Mouse (Mus musculus) brain, embryonic 14.5 days (tissue): ENCODE data around the gene Panx3.

Source experiments
- CTCF ChIP-seq: fragments of 200-500 bp; IDR thresholded peaks from 2 replicates; pipeline ENCODE4 v1.5.1; 2012; ENCODE audit warnings: inconsistent platforms, mild to moderate bottlenecking, moderate library complexity, borderline replicate concordance; ENCODE audit not compliant: insufficient read depth, insufficient read length; ENCODE audit errors: extremely low read depth
- POLR2A ChIP-seq: fragments of 200-500 bp; IDR thresholded peaks from 2 replicates; pipeline ENCODE4 v1.6.1; 2012; ENCODE audit warnings: mild to moderate bottlenecking, inconsistent platforms, borderline replicate concordance; ENCODE audit not compliant: poor library complexity, insufficient read depth, insufficient read length, severe bottlenecking; ENCODE audit errors: extremely low read depth

GRCm38 (mm10) chr9:37656931-37657481, 12.0 kb downstream of the Panx3 start, which contains the start of gene Tbrg1:
- peak; percentile 7; the same call in 1 of the 2 replicates for TF ChIP-seq CTCF
- no peak; the same call in 1 of the 2 replicates for TF ChIP-seq POLR2A
